Comparison of ENCODE assay signal across 1 mouse cellular context in the genomic region with DNA sequence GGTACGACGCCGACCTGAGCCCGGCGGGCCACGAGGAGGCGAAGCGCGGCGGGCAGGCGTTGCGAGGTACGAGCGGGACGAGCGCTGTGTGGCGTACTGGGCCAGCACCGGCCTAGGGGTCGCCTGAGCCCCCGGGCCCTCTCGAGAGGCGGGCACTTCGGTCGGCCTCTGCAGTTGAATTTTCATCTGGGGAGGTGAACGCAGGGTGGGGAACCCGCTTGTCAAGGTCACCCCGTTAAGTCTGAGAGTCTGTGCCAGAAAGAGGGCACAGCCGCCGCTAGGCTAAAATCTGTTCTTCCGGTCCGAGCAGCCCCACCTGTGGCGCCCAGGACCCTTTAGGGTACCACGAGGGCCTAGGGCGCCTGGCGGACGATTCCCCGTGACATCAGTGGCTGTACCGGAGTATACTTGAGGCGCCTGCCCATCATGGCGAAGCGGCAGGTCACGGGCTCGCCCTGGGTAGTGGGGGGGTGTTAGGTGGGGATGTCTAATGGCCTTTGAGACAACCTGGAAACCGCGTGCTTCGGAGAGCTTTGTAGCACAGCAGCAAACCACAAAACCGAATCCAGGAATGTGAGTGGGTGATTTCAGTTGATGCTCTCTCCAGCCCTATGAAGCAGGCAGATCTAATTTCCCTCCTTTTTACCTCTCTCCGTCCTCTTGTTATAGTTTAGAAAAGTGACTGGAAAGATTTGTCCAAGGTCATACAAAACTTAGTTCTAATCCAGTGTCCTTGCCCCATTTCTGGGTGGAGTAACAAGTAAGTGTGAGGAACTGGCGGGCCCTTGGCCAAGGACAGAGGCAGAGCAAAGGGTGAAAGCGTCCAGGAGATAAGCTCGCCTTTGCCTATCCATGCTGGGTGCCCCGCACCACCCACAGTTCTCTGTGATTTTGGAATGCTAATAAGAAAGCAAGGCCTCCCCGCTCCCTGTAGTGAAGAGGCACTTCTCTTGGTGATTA.
A peak's percentile ranks its signal among the peaks of the same experiment; 100 is the strongest.
TF ChIP-seq lines count a peak whose summit lies in the region.

No protein-coding gene starts in this region.

TF ChIP-seq in CH12.LX, 34 proteins besides CTCF, POLR2A, EP300 and RAD21:
- peak; percentile 15; the same call in 1 of the 2 replicates for TF ChIP-seq SIN3A (IDR thresholded peaks at IDR 0.05; ENCODE audit: low read length)
- TF ChIP-seq TCF12 (IDR thresholded peaks at IDR 0.05; ENCODE audit: low read depth, low read length) = peak; percentile 1; the same call in 1 of the 2 replicates
- no peak for TF ChIP-seq KAT2A (IDR thresholded peaks at IDR 0.05; ENCODE audit: insufficient replicate concordance, low read length)
- no peak for TF ChIP-seq TBP (conservative IDR thresholded peaks at IDR 0.05; ENCODE audit: low read depth, low read length)
- TF ChIP-seq MAZ (IDR thresholded peaks at IDR 0.05; ENCODE audit: low read depth, low read length) = no peak
- no peak for TF ChIP-seq GABPA (IDR thresholded peaks at IDR 0.05; ENCODE audit: insufficient replicate concordance, low read depth, low read length)
- peak; percentile 53 for TF ChIP-seq MXI1 (IDR thresholded peaks at IDR 0.05; ENCODE audit: low read depth, low read length)
- peak; percentile 20; the same call in 1 of the 2 replicates for TF ChIP-seq MYC (IDR thresholded peaks at IDR 0.05; ENCODE audit: low read depth, low read length)
- no peak for TF ChIP-seq ETS1 (conservative IDR thresholded peaks at IDR 0.05; ENCODE audit: low read depth, low read length)
TF ChIP-seq in CH12.LX: peak in this region for 4.
